Mouse (Mus musculus) testis, adult 2 months (tissue): ENCODE results near the gene Shprh.

Experiments
- CTCF ChIP-seq: fragments of 200-500 bp; IDR thresholded peaks from 2 replicates; pipeline ENCODE4 v1.5.1; 2012; ENCODE audit warnings: low read depth, mild to moderate bottlenecking, inconsistent platforms, low read length, moderate library complexity; ENCODE audit not compliant: control insufficient read depth, insufficient read depth, insufficient replicate concordance
- POLR2A ChIP-seq: fragments of 200-500 bp; IDR thresholded peaks from 2 replicates; pipeline ENCODE4 v1.6.1; 2012; ENCODE audit warnings: low read depth, mild to moderate bottlenecking, inconsistent platforms, low read length, moderate library complexity; ENCODE audit not compliant: control insufficient read depth

DNA sequence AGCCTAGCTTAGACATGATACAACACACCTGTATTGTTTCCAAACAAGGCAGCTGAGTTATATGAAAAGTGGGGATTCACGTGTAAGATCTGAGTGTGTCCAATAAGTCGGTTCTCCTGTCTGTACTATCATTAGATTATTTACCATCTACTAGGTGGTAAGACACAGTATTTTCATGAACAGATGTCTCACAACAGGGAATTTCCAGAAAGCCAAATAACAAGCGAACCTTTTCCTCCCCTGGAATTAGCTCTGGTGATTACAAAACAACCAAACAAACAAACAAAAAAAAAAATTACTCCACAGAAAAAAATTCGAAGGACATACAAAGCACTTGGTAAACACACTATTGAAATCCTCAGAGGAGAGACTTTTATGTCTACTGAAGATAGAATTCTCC, 781 bp upstream of the Shprh start:
- no peak for TF ChIP-seq POLR2A
- TF ChIP-seq CTCF: no peak
